Mouse (Mus musculus) urinary bladder, postnatal 0 days (tissue): ENCODE measurements around the gene Fanci. TPM values are rescaled to one million over a fixed set of nuclear protein-coding genes. Genes with fewer than 3 reads are reported as not detected.

Experiments
- polyA plus RNA-seq: library from polyadenylated mRNA; unstranded; fragments of >200 nt; fragmentation: Nextera tagmentation; extraction: Ambion mirVana; gene quantifications from 2 replicates; pipeline ENCODE4 v1.2.1, GENCODE M21; 2015

The Fanci gene
- polyA plus RNA-seq, result 2.4 and 2.7 TPM in 2 replicates

GRCm38 (mm10) chr7:79391883-79392649 lies at the start of gene Fanci:
Fanci (plus strand) TSS chr7:79391929.

GRCm38 (mm10) chr7:79386422-79387133 lies 5.2 kb upstream of the Fanci start, which contains the start of gene Rlbp1:
Rlbp1 (minus strand) TSS chr7:79387048.

GRCm38 (mm10) chr7:79466053-79466901 lies 74.5 kb downstream of the Fanci start, which contains the start of gene Polg:
Polg (minus strand) TSS chr7:79466362.

Other genes starting within 250 kb of the Fanci start
- gene Mfge8, start 242.9 kb upstream of the Fanci start, polyA plus RNA-seq, result 239 and 240 TPM in 2 replicates
- gene Abhd2, start 118.7 kb upstream of the Fanci start, polyA plus RNA-seq, result 8.6 and 11.5 TPM in 2 replicates
- not detected in 2 replicates for gene Rlbp1, start 4.9 kb upstream of the Fanci start, polyA plus RNA-seq
- gene Polg, start 74.4 kb downstream of the Fanci start, polyA plus RNA-seq, result 17.6 and 20.0 TPM in 2 replicates
- gene Rhcg, start 225.7 kb downstream of the Fanci start, polyA plus RNA-seq, result 0.24 TPM in 1 of 2 replicates, not detected in the other